Mouse (Mus musculus): ENCODE data around the gene Socs2.

DNA sequence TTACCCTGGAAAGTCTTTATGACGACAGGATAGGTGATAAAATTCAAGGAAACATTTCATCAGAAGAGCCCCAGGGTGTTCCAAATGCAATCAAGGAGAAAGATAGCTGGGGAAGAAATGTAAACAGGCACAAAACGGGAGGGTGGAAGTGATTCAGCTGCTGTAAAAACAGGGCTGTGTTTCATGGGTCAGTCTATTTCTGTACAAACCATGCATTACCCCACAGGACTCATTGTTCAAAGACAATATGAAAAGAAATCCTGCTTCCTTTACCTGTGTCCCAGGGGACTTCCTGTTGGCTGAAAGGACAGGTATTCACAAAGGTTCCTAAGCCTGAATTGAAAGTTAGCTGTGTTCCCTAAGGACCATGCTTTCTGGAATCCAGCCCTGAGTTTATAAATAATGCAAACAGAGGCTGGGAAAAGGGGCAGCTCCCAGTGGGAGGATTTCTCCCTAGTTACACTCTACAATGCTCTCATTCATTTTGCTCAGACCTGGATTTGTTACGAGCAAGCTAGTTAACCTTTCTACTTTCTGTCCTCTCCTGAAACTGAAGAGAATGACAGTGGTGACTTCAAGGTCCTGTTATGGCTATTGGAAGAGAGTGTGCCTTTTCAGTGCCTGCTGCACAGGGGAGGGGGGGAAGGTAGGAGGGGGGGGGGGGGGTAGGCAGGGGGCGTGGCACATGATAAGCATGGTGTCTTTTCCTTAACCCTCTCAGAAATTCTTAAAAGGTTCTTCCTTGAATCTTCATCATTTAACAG, 80.0 kb downstream of the Socs2 start:
- TF ChIP-seq CTCF (conservative IDR thresholded peaks at IDR 0.05; ENCODE audit: insufficient read depth, insufficient read length, low read depth, low read length): no peak
- TF ChIP-seq POLR2A (IDR thresholded peaks at IDR 0.05; ENCODE audit: low read depth, low read length): no peak
